Mouse (Mus musculus) neural tube, postnatal 0 days (tissue): ENCODE data around the gene Surf4. TPM values are rescaled to one million over a fixed set of nuclear protein-coding genes. Genes with fewer than 3 reads are reported as not detected.

Experiments used
- polyA plus RNA-seq: library from polyadenylated mRNA; unstranded; fragments of >200 nt; fragmentation: Nextera tagmentation; extraction: Ambion mirVana; gene quantifications from 2 replicates; pipeline ENCODE4 v1.2.1, GENCODE M21; 2015

Surf4 gene
- polyA plus RNA-seq: 102 and 103 TPM in 2 replicates

GRCm38 (mm10) chr2:26933304-26934055 is at the start of gene Surf4, which contains the start of gene Stkld1:
Surf4 (minus strand) TSS chr2:26933928.
Stkld1 (plus strand) TSS chr2:26934047.

GRCm38 (mm10) chr2:26973116-26973515 is 39.4 kb upstream of the Surf4 start, which contains the start of gene Adamts13:
Adamts13 (plus strand) TSS chr2:26973416.

GRCm38 (mm10) chr2:26963923-26964723 is 30.4 kb upstream of the Surf4 start, which contains the start of gene Rexo4:
Rexo4 (minus strand) TSS chr2:26964386.

GRCm38 (mm10) chr2:26915927-26916728 is 17.6 kb downstream of the Surf4 start, which contains the start of the genes Surf2 and Surf1:
Surf2 (plus strand) TSS chr2:26916367.
Surf1 (minus strand) TSS chr2:26916530.

GRCm38 (mm10) chr2:26910124-26910993 is 23.4 kb downstream of the Surf4 start, which contains the start of the genes Med22 and Rpl7a:
Med22 (minus strand) TSS chr2:26910677.
Rpl7a (plus strand) TSS chr2:26910764.

GRCm38 (mm10) chr2:26902467-26903220 is 31.1 kb downstream of the Surf4 start, which contains the start of gene Surf6:
Surf6 (minus strand) TSS chr2:26902879.

Other genes with a start within 250 kb of the Surf4 start
- gene Abo, start 68.9 kb downstream of the Surf4 start, polyA plus RNA-seq: not detected in 2 replicates
- gene Surf6, start 31.0 kb downstream of the Surf4 start, polyA plus RNA-seq: 21.4 and 24.1 TPM in 2 replicates
- 87.1 and 97.3 TPM in 2 replicates for gene Med22, start 23.3 kb downstream of the Surf4 start, polyA plus RNA-seq
- 397 and 408 TPM in 2 replicates for gene Rpl7a, start 23.2 kb downstream of the Surf4 start, polyA plus RNA-seq
- 52.4 and 56.1 TPM in 2 replicates for gene Surf2, start 17.6 kb downstream of the Surf4 start, polyA plus RNA-seq
- 119 and 120 TPM in 2 replicates for gene Surf1, start 17.4 kb downstream of the Surf4 start, polyA plus RNA-seq
- 0.06 and 0.68 TPM in 2 replicates for gene Stkld1, start 119 bp upstream of the Surf4 start, polyA plus RNA-seq
- 29.3 and 30.3 TPM in 2 replicates for gene Rexo4, start 30.5 kb upstream of the Surf4 start, polyA plus RNA-seq
- gene Adamts13, start 39.5 kb upstream of the Surf4 start, polyA plus RNA-seq: 0.05 and 0.59 TPM in 2 replicates
- 85.5 and 93.0 TPM in 2 replicates for gene Cacfd1, start 76.0 kb upstream of the Surf4 start, polyA plus RNA-seq
- 23.8 and 25.0 TPM in 2 replicates for gene Slc2a6, start 94.1 kb upstream of the Surf4 start, polyA plus RNA-seq
- not detected in 2 replicates for gene Mymk, start 138.3 kb upstream of the Surf4 start, polyA plus RNA-seq
- 4.7 and 4.9 TPM in 2 replicates for gene Adamtsl2, start 145.5 kb upstream of the Surf4 start, polyA plus RNA-seq
- gene Fam163b, start 208.6 kb upstream of the Surf4 start, polyA plus RNA-seq: 19.7 and 21.8 TPM in 2 replicates
- 0.11 and 0.17 TPM in 2 replicates for gene Dbh, start 231.3 kb upstream of the Surf4 start, polyA plus RNA-seq